Mouse (Mus musculus) frontal cortex, postnatal 14 days (tissue): ENCODE data around the gene Tstd3.
"Not testable (repeated sequence)": the region's sequence is repeated elsewhere in the genome, so short reads cannot be mapped to it uniquely, and the experiment has no call there.

Source experiments
- DNase-seq, 2 experiments: peaks; one replicate each; pipeline ENCODE4 v3.0.0; 2022; ENCODE audit warnings: low spot score in 2 of 2

The Tstd3 gene

DNA sequence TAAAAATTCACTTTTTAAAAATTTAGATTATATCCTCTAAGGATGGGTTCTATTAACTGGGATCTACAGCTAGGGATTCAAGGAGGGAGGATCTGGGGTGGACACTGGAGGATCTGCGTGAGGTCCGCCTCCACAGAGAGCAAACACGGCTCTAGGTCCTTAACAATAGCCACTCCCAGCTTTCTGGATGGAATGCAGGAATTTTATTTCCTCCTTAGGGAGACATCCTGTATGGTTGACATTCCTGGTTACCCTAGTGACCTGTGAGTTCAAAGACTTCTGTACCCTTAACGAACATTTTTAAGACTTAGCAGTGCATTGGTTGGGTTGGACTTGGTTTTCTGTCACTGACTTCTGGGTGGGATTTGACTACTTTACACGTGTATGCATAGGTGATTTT lies 21.3 kb downstream of the Tstd3 start:
- DNase-seq = no peak

DNA sequence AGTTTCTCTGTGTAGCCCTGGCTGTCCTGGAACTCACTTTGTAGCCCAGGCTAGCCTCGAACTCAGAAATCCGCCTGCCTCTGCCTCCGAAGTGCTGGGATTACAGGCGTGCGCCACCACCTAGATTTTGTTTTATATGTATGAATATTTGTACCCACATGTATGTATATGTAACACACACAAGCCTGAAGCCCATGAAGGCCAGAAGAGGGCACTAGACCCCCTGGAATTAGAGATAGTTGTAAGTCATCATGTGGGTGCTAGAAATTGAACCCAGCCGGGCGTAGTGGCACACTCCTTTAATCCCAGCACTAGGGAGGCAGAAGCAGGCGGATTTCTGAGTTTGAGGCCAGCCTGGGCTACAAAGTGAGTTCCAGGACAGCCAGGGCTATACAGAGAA lies 22.9 kb downstream of the Tstd3 start:
- DNase-seq = not testable (repeated sequence)

DNA sequence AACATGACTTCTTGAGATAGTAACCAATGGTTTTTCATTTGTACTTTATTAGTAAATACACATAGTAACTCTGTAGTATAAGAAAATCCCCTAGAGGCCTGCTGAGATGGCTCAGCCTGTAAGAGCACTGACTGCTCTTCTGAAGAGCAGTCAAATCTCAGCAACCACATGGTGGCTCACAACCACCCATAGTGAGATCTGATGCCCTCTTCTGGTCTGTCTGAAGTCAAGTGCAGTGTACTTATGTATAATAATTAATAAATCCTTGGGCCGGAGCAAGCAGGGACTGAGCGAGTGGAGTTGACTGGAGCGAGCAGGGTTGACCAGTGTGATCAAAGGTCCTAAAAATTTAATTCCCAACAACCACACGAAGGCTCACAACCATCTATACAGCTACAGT lies 27.8 kb downstream of the Tstd3 start:
- DNase-seq = no peak

DNA sequence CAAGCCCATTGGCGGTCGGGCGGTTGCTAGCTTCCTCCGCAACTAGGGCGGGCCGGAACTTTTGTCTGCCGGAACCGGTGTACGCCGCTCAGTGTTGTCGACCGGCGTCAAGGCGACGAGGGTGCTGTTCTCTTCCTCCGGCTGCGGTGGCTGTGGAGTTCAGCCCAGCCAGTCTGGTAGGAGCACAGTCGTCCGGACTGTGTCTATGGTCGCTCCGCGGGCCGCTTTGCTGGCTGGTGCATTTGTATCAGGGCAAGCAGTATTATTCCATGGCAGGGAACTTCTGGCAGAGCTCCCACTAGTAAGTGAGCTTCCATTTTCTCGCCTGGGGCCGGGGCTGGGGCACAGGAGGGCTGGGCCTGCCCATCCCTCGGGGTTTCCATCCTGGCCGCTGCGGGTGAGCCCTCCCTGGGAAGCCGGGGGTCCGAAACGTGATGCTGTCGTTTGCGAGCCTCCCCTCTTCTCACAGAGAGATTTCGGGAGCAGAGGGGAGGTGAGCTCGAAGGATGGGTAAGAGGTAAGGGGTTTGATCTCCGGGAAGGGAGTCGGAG lies 39.3 kb downstream of the Tstd3 start, which contains the start of gene Ccnc:
TSS of gene Ccnc (plus strand) at position 87 of the 551 bp plus-strand sequence.
- peak; percentile 83 to 87 for DNase-seq

DNA sequence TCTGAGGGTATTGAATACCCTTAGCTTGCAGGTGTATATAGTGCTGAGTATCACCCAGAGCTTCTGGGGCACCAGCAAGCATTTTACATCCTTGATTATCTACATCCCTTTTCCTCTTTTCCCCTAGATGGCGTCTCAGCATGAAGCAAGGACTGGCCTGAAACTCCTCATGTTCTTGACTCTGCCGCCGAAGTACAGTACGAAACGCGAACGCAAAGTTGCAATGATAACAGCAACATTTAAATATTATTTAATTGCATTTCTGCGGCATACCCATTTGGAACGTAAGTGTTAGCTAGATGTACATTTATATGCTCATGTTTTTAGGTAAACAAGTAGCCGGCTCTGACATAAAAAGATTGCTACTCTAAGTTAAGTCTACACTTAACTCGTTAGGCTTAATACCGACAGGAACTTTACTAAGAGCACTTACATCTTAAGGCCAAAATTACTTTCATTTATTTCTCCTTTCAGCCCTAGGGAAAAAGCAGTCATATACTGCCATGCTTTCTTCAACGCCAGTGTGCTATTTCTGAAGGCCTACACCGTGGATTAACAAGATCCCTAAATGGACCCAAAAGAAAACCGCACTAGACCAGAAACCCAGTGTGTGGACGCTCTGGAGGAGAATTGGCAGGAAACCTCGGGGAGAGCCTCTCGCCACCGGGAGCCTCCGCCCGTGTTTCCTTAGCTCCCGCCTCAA lies 39.9 kb downstream of the Tstd3 start:
- DNase-seq = peak in 1 of 2 experiments; percentile 21

DNA sequence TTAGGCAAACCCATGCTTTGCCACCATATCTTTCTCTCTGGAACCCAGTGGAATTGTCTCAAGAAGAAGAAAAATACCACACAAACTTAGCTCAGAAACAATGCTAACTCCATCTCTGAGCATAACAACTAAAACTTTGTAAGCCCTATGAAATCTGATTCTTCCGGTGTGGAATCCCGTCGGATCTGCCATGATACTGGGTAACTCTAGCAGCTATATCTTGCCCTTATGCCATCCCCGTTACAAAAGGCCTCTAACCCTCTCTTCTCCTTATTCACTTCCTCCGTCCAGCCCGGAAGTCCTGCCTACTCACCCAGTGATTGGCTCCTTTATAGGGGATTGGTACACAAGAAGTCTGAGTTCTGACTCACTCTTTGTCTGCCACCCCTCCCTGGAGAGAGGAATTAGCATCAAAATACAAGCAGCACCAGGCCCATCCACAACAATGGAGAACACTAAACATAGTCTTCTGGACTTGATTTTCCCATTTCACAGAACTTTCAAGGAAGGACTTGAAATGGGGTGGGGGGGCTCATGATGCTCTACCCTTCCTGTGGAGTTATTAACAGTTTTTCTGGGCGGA lies 44.2 kb downstream of the Tstd3 start:
- DNase-seq = no peak

DNA sequence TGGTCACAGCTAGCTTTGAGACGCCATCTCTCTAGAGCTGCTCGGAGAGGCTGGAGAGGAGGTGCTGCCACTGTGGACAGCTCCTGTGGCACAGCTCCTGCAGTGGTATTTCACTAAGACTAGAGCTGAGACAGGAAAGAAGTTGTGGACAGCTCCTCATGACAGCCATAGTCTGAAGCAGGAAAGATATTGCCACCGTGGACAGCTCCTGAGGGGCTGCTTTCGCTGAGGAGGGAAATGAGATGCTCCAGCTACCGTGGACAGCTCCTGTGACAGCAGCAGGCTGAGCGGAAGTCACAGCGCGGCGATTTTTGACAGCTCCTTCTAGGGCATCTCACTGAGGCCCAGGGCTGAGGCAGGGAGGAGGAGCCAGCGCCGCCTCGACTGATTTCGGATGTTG lies 54.9 kb downstream of the Tstd3 start:
- DNase-seq = peak in 1 of 2 experiments; percentile 16
